Mouse (Mus musculus) cerebellum, adult 11-12 months (tissue): ENCODE data around the gene Zfp865.
A peak's percentile ranks its signal among the peaks of the same experiment; 100 is the strongest.

Experiments
- DNase-seq: peaks from one replicate; pipeline ENCODE4 v3.0.0; 2022

The Zfp865 gene

GRCm38 (mm10) chr7:5016057-5016456, 4.1 kb upstream of the Zfp865 start:
- no peak for DNase-seq

DNA sequence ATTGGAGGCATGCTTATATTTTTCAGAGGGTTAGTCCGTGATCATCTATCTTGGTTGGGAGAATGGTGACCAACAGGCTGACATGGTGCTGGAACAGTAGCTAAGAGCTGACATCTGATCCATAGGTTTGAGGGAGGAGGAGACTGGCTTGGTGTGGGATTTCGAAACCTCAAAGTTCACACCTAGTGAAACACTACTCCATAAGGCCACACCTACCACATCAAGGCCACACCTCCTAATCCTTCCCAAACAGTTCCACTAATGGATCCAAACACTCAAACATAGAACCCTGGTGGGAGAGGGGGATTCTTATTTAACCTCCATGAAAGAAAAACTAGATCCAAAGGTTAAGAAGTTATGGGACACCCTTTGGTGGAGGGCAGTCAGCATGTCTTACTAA, 3.3 kb upstream of the Zfp865 start:
- DNase-seq, result peak; percentile 44

DNA sequence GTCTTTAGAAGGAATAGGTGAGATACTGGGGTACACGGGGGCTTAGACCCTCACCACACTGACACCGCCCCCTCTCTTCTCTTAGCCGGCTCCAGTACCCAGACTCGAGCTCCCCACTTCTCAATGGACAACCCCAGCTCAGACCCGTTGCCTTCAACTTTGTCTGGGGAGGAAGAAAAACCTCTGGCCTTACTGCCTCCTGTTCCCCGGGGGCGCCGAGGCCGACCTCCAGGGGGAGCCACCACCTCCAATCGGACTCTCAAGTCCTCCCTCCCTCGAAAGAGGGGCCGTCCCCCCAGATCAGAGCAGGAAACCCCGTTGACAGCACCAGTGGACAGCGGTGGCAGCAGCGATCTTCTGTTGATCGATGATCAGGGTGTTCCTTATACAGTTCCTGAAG, 2.8 kb upstream of the Zfp865 start:
- peak; percentile 71 for DNase-seq

DNA sequence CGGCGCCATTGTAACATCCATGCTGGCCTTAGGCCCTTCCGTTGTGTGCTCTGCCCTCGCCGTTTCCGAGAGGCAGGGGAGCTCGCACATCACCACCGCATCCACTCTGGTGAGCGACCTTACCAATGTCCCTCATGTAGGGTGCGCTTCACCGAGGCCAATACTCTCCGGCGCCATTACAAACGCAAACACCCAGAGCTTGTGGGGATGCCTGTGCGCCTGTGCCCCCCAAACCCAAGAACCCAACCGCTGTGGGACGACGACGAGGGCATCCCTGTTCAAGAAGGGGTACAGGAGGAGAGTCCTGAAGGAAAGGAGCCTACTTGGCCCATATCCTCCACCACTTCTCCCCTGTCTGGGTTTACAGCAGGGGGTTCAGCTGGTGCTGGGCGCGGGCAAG, 2.2 kb upstream of the Zfp865 start:
- peak; percentile 57 for DNase-seq

GRCm38 (mm10) chr7:5019576-5019975, 600 bp upstream of the Zfp865 start:
- DNase-seq, result peak; percentile 41

DNA sequence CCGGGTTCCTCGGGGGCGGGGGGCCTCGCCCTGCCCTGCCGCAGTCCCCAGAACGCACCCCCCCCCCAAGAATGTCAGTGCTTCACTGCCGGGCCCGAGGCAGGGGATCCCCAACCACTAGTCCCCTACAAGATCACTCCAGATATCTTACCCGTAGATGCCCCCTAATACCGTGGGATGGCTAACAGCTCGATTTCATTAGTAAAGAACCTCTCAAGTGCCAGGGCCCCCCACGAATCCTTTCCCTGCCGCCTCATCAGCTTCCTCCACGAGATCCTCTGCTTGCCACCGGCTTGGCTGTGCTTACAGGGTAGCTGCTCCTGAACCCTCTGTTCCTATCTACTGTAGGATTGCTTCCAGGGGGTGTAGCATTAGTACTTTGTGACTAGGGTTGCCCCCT, 509 bp downstream of the Zfp865 start:
- DNase-seq, result peak; percentile 69

- no peak for DNase-seq
Measured at GRCm38 (mm10) chr7:5021197-5021596, 1.0 kb downstream of the Zfp865 start.

GRCm38 (mm10) chr7:5029543-5029942, 9.4 kb downstream of the Zfp865 start:
- DNase-seq, result no peak

DNA sequence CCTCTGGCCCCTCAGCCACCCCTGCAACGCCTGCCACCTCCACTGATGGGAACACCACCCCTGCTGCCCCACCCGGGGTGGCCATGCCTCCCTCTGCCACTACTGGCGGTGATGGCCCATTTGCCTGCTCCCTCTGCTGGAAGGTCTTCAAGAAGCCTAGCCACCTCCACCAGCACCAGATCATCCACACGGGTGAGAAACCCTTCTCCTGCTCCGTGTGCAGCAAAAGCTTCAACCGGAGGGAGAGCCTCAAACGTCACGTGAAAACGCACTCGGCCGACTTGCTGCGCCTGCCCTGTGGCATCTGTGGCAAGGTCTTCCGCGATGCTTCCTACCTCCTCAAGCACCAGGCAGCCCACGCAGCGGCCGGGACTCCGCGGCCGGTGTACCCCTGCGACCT, 9.8 kb downstream of the Zfp865 start:
- DNase-seq, result no peak

GRCm38 (mm10) chr7:5030554-5031275, 10.5 kb downstream of the Zfp865 start:
- DNase-seq, result no peak

- DNase-seq, result no peak
Measured at GRCm38 (mm10) chr7:5031496-5031895, 11.3 kb downstream of the Zfp865 start.

DNA sequence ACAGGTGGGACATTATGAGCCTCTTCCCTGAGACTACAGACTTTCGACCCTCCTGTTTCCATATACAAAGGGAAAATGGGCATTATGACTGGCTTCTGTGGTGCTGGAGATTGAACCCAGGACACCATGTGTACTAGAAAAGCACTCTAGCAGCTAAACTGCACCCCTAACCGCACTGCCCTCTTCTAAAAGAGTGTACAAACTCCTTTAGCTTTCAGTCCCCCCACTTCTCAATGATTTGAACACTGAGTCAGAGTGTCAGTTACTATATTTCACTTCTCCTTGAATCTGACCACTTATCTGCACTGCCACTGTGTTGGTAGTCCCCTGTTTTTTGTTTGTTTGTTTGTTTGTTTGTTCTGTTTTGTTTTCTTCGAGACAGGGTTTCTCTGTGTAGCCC, 13.6 kb downstream of the Zfp865 start, which contains the start of gene 4632433K11Rik:
4632433K11Rik (plus strand) TSS at position 301 of the 400 bp plus-strand sequence.
- DNase-seq, result no peak

GRCm38 (mm10) chr7:5035628-5036027, 15.5 kb downstream of the Zfp865 start:
- no peak for DNase-seq

- DNase-seq, result no peak
Measured at GRCm38 (mm10) chr7:5036136-5036535, 16.0 kb downstream of the Zfp865 start.

DNA sequence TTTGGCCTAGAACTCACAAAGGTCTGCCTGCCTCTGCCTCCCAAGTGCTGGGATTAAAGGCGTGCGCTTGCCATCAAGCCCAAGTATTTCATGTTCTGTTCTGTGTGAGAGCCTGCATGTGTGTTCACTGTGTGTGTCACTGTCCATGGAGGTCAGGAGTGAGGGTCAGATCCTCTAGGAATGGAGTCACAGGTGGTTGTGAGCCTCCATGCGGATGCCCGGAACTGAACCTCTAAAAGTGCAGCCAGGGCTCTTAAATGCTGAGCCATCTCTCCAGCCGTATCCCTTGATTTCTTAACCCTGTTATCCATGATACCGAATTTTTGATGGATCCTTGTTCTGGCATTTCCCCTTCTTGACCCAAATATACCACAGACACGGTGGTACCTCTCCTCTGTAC, 16.9 kb downstream of the Zfp865 start:
- no peak for DNase-seq

- DNase-seq, result no peak
Measured at GRCm38 (mm10) chr7:5037467-5037866, 17.3 kb downstream of the Zfp865 start.

- DNase-seq, result peak; percentile 94
Measured at GRCm38 (mm10) chr7:5038109-5038732, 18.0 kb downstream of the Zfp865 start, which contains the start of gene Zfp784. Gene Zfp784, minus strand, starts transcription at chr7:5038446.

DNA sequence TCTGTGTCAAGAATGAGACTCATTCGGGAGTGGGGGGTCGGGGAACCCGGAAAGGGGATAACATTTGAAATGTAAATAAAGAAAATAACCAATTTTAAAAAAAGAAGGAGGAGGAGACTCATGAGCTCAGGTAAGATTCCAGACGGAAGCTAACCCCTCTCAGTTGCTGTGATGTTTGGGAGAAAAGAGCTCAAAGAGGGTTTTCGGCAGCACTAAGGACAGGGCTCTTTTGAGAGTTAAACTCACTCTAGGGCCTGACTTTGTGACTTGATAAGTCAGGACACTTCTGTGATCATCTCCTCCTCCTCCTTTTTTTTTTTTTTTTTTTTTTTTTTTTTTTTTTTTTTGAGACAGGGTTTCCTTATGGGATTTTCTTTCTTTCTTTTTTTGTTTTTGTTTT, 18.8 kb downstream of the Zfp865 start:
- no peak for DNase-seq

DNA sequence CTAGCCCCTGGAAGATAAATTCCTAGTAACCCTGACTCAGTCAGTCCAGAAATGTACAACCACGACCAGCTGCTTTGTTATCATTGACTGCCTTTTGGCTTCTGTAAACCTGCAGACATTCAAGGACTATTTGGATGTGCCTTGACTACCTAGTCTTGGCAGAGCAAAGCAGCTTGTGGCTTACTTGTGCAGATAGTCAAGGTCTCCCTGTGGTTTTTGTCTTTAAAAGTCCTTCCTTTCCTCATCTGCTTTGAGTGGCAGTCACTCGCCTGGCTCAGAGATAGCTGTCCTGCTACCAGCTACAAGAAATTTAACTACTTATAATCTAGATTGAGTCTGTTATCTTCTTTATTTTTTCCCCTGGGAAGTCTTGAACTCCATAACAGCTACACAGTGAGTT, 24.8 kb downstream of the Zfp865 start:
- DNase-seq, result no peak

GRCm38 (mm10) chr7:5046112-5046511, 25.9 kb downstream of the Zfp865 start:
- DNase-seq, result no peak

DNA sequence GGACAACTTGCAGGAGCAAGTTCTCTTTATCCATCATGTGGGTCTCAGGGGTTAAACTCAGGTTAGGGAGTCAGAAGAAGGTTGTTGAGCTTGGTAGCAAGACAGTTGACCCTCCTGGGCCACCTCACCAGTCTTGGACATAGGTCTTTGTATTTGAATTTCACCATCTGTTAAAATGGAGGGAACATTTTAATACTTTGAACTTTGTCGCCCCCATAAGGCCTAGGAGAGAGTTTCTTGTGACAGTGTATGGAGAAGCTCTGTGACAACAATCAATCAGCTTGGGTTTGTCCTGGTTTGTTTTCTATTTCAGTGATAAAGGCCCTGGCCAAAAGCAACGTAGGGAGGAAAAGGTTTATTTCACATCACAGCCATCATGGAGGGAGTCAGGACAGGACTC, 27.1 kb downstream of the Zfp865 start:
- DNase-seq, result no peak

DNA sequence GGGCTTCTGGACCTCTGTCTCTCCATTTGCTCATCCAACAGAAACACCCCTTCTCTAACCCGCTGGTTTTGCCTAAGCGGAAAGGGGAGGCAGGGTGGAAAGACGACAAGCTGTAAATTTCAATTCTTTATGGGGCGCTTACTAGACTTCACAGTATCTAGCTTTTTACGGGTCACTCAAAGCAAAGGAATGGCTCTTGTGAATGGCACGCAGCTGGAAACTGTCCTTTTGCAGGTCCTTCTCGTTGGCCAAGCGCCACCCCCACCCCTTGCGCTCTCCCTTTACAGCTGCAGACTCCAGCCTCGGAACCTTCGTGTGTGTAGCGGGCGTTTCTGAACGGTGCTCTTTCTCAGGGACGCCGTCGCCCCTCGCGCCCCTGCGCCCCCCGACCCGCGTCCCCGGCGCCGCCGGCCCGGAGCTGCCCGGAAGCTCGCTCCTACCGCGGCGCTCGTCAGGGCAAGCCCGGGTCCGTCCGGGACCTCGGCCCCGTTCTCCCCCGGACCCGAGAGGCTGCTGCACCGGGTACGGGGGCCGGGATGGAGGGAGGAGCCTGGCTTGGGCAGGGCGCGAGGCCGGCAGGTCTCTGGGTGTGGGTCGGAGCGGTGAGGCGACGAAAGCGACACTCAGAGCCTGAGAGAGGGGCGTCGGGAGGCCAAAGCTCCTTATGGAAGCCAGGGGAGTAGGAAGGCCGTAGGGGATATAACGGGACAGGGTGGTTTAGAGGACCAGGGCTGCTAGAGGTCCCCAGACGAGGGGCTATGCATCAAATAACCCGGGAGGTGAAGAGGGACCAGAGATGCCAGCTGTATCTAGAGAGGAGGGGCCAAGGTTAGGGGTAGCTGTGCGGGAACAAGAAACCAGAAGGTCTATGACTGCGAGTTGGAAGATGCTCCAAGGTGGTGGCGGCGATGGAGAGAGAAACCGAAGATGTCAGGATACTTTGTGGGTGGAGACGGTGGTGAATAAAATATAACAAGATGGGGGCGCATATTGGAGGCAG, 31.3 kb downstream of the Zfp865 start, which contains the start of gene Zfp580:
Zfp580 (plus strand) TSS at position 346 of the 1,000 bp plus-strand sequence.
- peak; percentile 83 for DNase-seq

DNA sequence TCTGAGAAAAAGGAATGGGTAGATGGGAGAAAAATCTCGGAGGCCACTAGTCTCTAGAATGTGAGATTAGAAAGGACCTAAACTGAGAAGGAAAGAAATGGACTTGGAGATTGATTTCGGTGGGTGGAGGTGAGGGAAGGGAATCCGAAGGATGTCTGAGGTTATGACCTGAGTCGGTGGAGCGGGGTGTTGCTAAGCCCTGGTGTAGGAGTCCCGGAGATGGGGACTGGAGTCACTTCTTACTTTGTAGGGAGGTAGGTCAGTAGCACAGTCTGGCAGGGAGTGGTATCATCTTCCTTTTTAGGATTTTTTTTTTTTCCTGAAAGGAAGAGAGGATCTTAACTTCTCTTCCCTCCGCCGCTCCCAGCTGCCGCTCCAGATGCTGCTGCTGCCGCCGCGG, 32.3 kb downstream of the Zfp865 start:
- no peak for DNase-seq
